Mouse (Mus musculus) stomach, embryonic 16.5 days (tissue): ENCODE data around the gene Map1b. TPM values are rescaled to one million over a fixed set of nuclear protein-coding genes. Genes with fewer than 3 reads are reported as not detected.

Experiments
- ATAC-seq: fragments of 200-750 bp; cut with Nextera tagmentation; 2 replicates; pipeline ENCODE4 v1.8.0; 2017; ENCODE audit warnings: moderate number of reproducible peaks, moderate TSS enrichment; ENCODE audit not compliant: insufficient read depth, low FRiP score
- H3K27ac ChIP-seq: fragments of 300-500 bp; sonication (generic); 2 replicates; pipeline ENCODE4 v1.5.1; 2014; ENCODE audit warnings: low read length
- H3K27me3 ChIP-seq: fragments of 300-500 bp; sonication (generic); 2 replicates; pipeline ENCODE4 v1.6.1; 2014; ENCODE audit warnings: low read length, control low read depth, mixed read lengths; ENCODE audit not compliant: control insufficient read depth, insufficient read depth
- H3K36me3 ChIP-seq: fragments of 300-500 bp; sonication (generic); 2 replicates; pipeline ENCODE4 v1.6.1; 2014; ENCODE audit warnings: low read length; ENCODE audit not compliant: control insufficient read depth, insufficient read depth
- H3K4me1 ChIP-seq: fragments of 300-500 bp; sonication (generic); 2 replicates; pipeline ENCODE4 v1.6.1; 2014; ENCODE audit warnings: low read length, control low read depth, mixed read lengths; ENCODE audit not compliant: control insufficient read depth, insufficient read depth
- H3K4me2 ChIP-seq: fragments of 300-500 bp; sonication (generic); 2 replicates; pipeline ENCODE4 v1.6.1; 2014; ENCODE audit warnings: low read depth, low read length, mixed read lengths
- H3K4me3 ChIP-seq: fragments of 300-500 bp; sonication (generic); replicated peaks from 2 replicates; pipeline ENCODE4 v1.5.1; 2014; ENCODE audit warnings: mild to moderate bottlenecking, low read length
- H3K9ac ChIP-seq: fragments of 300-500 bp; sonication (generic); 2 replicates; pipeline ENCODE4 v1.6.1; 2014; ENCODE audit warnings: low read length
- H3K9me3 ChIP-seq: fragments of 300-500 bp; sonication (generic); replicated peaks from 2 replicates; pipeline ENCODE4 v1.6.1; 2016; ENCODE audit warnings: low read length, control low read depth; ENCODE audit not compliant: control insufficient read depth
- WGBS: fragments of 180-500 bp; shearing (Covaris S2); extraction: QIAGEN DNeasy Blood & Tissue Kit; methylation state at CpG from one replicate; pipeline ENCODE4 v1.1.7; 2014; 5-methylcytosine and 5-hydroxymethylcytosine counted together
- polyA plus RNA-seq: library from polyadenylated mRNA; unstranded; fragments of >200 nt; fragmentation: Nextera tagmentation; extraction: Ambion mirVana; gene quantifications from 2 replicates; pipeline ENCODE4 v1.2.1, GENCODE M21; 2015

Gene Map1b
- polyA plus RNA-seq, 1 experiment from 2014 or later: 134 TPM

- H3K9ac ChIP-seq: no peak overlapping the region
- H3K27me3 ChIP-seq: no peaks in the 10 kb centered on the region
- H3K4me3 ChIP-seq: no peak overlapping the region
- H3K27ac ChIP-seq: no peak overlapping the region
- ATAC-seq: no peak
- 75% methylated on average over 9 of the region's 9 CpGs for WGBS
- 0 out of 2 replicates have a peak, but pooled peaks cover 4% of the 10 kb centered on the region for H3K36me3 ChIP-seq
- H3K4me2 ChIP-seq: no peak overlapping the region
- peaks cover 11% of the 10 kb centered on the region; the same call in 1 of the 2 replicates for H3K4me1 ChIP-seq
- H3K9me3 ChIP-seq: no peaks in the 10 kb centered on the region
These were observed 99.7 kb downstream of the Map1b start for GRCm38 (mm10) chr13:99416601-99417000.

DNA sequence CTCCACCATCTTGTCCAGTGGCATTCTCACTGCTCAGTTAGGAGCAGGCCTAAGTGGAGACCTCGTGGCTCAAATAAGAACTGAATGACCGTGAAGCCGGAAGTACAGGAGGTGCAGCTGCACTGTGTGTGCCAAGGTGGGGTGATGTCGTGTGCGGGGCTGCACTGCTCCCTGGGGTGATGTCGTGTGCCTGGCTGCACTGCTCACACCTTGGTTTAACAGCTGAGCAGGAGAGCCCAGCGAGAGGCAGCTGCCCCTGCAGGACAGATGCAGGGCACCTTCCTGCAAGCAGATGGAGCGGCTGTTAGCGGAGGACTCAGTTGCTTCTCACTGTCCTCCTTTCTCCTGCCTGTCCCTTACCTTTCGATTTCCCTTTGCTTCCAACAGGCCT, 102.0 kb downstream of the Map1b start:
- 53% methylated on average over 10 of the region's 10 CpGs for WGBS
- H3K4me2 ChIP-seq: no peak overlapping the region
- H3K9ac ChIP-seq: no peak overlapping the region
- H3K27ac ChIP-seq: no peak overlapping the region
- no peak for ATAC-seq
- no peaks in the 10 kb centered on the region for H3K27me3 ChIP-seq
- H3K4me3 ChIP-seq: no peak overlapping the region
- 0 out of 2 replicates have a peak, but pooled peaks cover 4% of the 10 kb centered on the region for H3K36me3 ChIP-seq
- no peaks in the 10 kb centered on the region for H3K9me3 ChIP-seq
- H3K4me1 ChIP-seq: peaks cover 11% of the 10 kb centered on the region; the same call in 1 of the 2 replicates

- H3K4me3 ChIP-seq: no peak overlapping the region
- no peaks in the 10 kb centered on the region for H3K27me3 ChIP-seq
- WGBS: 56% methylated on average over 13 of the region's 13 CpGs
- H3K9me3 ChIP-seq: no peaks in the 10 kb centered on the region
- no peak overlapping the region for H3K27ac ChIP-seq
- H3K4me1 ChIP-seq: peaks cover 11% of the 10 kb centered on the region; the same call in 1 of the 2 replicates
- no peak overlapping the region for H3K9ac ChIP-seq
- no peak for ATAC-seq
- no peak overlapping the region for H3K4me2 ChIP-seq
- H3K36me3 ChIP-seq: 0 out of 2 replicates have a peak, but pooled peaks cover 4% of the 10 kb centered on the region
These were observed 102.6 kb downstream of the Map1b start for GRCm38 (mm10) chr13:99413481-99414351.

DNA sequence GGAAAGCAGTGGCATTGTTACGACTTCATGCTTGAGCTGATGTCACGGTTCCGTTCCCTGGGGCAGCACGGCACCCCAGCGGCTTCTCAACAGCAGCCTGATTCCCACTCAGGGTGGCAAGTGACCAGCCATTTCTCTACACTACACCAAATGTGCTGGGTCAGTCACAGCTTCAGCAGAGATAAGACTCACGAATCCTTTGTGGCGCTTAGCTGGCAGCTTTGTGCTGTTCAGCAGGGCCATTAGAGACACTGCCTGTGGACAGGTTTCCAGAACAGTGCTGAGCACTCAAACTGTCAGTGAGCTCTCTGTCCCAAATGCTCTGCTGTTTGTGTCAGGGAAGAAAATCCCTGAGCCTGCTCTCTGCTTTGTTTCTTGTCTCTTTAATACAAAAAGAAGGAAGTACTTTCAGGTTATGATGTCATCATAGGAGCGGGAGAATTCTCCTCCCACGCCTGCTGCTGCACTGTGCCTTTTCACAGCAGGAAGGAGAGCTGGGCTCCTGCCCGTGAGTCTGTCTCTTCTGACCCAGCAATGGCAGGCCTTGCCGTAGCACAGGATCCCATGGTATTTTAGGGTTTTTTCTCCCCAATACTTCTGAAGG, 103.8 kb downstream of the Map1b start:
- whole genome bisulfite sequencing: 61% methylated on average over 11 of the region's 11 CpGs
- Histone ChIP-seq H3K36me3 (0 out of 2 replicates have a peak, but pooled peaks cover 4% of the 10 kb centered on the region), H3K27ac (peak overlapping the region; percentile 65), H3K4me3 (no peak overlapping the region), H3K27me3 (no peaks in the 10 kb centered on the region), H3K9ac (peak overlapping the region; percentile 28; the same call in 1 of the 2 replicates), H3K4me1 (peaks cover 11% of the 10 kb centered on the region; the same call in 1 of the 2 replicates), H3K4me2 (no peak overlapping the region; the same call in 1 of the 2 replicates), H3K9me3 (no peaks in the 10 kb centered on the region)
- ATAC-seq: peak; percentile 41; the same call in 1 of the 2 replicates

DNA sequence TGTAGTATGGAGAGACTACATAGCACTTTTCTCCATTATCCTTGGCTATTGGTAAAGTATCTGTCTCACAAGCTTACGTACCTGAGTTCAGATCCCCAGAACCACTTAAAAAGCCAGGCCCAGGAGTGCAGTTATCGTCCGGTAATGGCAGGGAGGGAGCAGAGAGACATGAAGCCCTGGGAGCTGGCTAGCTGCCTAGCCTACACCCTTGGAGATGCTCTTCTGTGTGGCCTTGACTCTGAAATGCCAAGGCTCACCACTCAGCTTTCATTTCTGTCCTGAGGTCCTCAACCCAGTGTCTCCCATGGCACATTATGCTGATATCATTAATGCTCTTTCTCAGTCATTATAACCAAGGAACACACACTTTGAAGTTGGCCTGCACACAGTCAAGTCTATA, 104.6 kb downstream of the Map1b start:
- 87% methylated on average over 3 of the region's 3 CpGs for WGBS
- Histone ChIP-seq H3K9me3 (no peaks in the 10 kb centered on the region), H3K4me1 (peaks cover 11% of the 10 kb centered on the region; the same call in 1 of the 2 replicates), H3K27ac (no peak overlapping the region), H3K4me2 (no peak overlapping the region), H3K27me3 (no peaks in the 10 kb centered on the region), H3K36me3 (0 out of 2 replicates have a peak, but pooled peaks cover 4% of the 10 kb centered on the region), H3K4me3 (no peak overlapping the region), H3K9ac (no peak overlapping the region)
- no peak for ATAC-seq

DNA sequence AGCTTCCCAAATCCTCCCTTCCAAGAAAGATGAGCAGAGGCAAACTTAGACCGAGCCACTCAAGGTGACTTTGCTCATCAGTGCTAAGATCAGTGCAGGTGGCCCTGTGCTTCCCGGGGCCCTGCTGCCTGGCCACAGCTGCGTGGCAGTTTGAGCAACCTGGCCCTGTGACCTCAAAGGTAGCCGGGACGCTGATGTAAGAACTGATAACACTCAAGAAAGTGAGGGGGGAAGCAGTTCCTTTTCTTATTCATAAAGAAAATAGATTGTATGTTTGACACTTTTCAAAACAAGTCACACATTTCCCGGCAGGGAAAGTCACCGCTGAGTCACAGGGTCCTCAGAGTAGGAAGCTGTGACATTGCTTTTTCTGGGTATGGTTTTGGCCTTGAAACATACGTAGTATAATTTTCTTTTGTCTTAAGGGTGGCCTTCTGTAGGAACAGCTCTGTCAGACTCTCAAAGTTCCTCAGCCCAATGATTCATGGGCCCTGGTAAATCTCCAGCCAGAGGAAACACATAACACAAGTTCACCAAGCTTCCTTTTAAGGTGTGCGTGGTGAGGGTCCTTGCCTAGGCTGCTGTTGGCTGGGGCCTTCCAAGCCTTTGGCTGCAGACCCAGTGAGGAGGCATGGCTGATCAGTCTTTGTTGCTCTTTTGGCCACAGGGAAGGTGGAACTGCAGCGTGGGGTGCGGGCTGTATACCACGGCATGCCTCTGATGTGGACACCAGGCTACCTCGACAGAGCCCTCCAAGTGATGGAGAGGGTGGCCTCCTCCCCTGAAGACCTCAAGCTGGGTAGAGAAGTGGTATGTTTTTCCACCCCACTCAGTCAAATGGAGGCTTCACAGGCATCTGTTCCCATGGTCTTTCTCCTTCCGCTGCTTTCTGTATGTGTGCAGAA, 105.5 kb downstream of the Map1b start:
- no peak overlapping the region; the same call in 1 of the 2 replicates for H3K27ac ChIP-seq
- no peak overlapping the region for H3K4me2 ChIP-seq
- no peaks in the 10 kb centered on the region for H3K9me3 ChIP-seq
- H3K4me3 ChIP-seq: no peak overlapping the region
- ATAC-seq: 0 out of 2 replicates have a peak, but pooled peaks have one; percentile 17
- H3K9ac ChIP-seq: no peak overlapping the region
- peaks cover 11% of the 10 kb centered on the region; the same call in 1 of the 2 replicates for H3K4me1 ChIP-seq
- WGBS: 69% methylated on average over 14 of the region's 14 CpGs
- 0 out of 2 replicates have a peak, but pooled peaks cover 4% of the 10 kb centered on the region for H3K36me3 ChIP-seq
- no peaks in the 10 kb centered on the region for H3K27me3 ChIP-seq

- Histone ChIP-seq H3K9me3 (no peaks in the 10 kb centered on the region), H3K9ac (no peak overlapping the region), H3K4me1 (peaks cover 9% of the 10 kb centered on the region; the same call in 1 of the 2 replicates), H3K27ac (no peak overlapping the region), H3K27me3 (no peaks in the 10 kb centered on the region), H3K4me3 (no peak overlapping the region), H3K4me2 (no peak overlapping the region), H3K36me3 (peaks cover 7% of the 10 kb centered on the region; the same call in 1 of the 2 replicates)
- no peak for ATAC-seq
- 51% methylated on average over 2 of the region's 2 CpGs for WGBS
These were observed 107.1 kb downstream of the Map1b start for GRCm38 (mm10) chr13:99409216-99409615.

- no peaks in the 10 kb centered on the region; the same call in 1 of the 2 replicates for H3K36me3 ChIP-seq
- no peak overlapping the region for H3K9ac ChIP-seq
- no peak overlapping the region for H3K27ac ChIP-seq
- H3K27me3 ChIP-seq: no peaks in the 10 kb centered on the region
- no peak overlapping the region for H3K4me3 ChIP-seq
- peaks cover 12% of the 10 kb centered on the region for H3K4me1 ChIP-seq
- no peaks in the 10 kb centered on the region for H3K9me3 ChIP-seq
- no peak overlapping the region for H3K4me2 ChIP-seq
- 66% methylated on average over 4 of the region's 4 CpGs for WGBS
- no peak for ATAC-seq
These were observed 117.0 kb downstream of the Map1b start for GRCm38 (mm10) chr13:99399373-99399772.
